Mouse (Mus musculus): ENCODE data around the gene Des. TPM values are rescaled to one million over a fixed set of nuclear protein-coding genes. Genes with fewer than 3 reads are reported as not detected.

Des gene
- polyA plus RNA-seq, 2 experiments = 53.7 to 78.6 TPM

- Histone ChIP-seq H3K4me1 (ENCODE audit: control insufficient read depth, insufficient read depth, low read length) (peaks cover 7% of the 10 kb centered on the region), H3K9me3 (ENCODE audit: control insufficient read depth, low read length) (no peaks in the 10 kb centered on the region), H3K4me2 (replicated peaks; ENCODE audit: low read depth, low read length, severe bottlenecking) (peak within 1 kb of the TSS; percentile 53), H3K9ac (ENCODE audit: low read depth, low read length, severe bottlenecking) (peak within 1 kb of the TSS; percentile 64), H3K27me3 (ENCODE audit: control insufficient read depth, insufficient read depth, low read length) (no peaks in the 10 kb centered on the region), H3K27ac (replicated peaks; ENCODE audit: low read depth, low read length) (peak within 1 kb of the TSS; percentile 86), H3K36me3 (ENCODE audit: control insufficient read depth, insufficient read depth, low read length) (peaks cover 20% of the 10 kb centered on the region), H3K4me3 (replicated peaks; ENCODE audit: low read length) (peak within 1 kb of the TSS; percentile 76)
- DNase-seq (ENCODE audit: low spot score) (peak; percentile 100), ATAC-seq (ENCODE audit: low FRiP score, low read depth) (peak; percentile 96)
- under 1% methylated on average over 86 of the region's 92 CpGs for WGBS
- TF ChIP-seq POLR2A (IDR thresholded peaks at IDR 0.05; ENCODE audit: borderline replicate concordance, extremely low read depth, insufficient read depth, insufficient read length) = 0 out of 2 replicates have a peak, but pooled peaks have one; percentile 51
Observed at GRCm38 (mm10) chr1:75317241-75318201, 42.6 kb upstream of the Des start, which contains the start of gene Dnpep. Dnpep (minus strand) TSS chr1:75317990.

GRCm38 (mm10) chr1:75318301-75318700 lies 41.8 kb upstream of the Des start:
- Histone ChIP-seq H3K27ac (replicated peaks; ENCODE audit: low read depth, low read length) (no peak overlapping the region), H3K4me3 (replicated peaks; ENCODE audit: low read length) (peak overlapping the region; percentile 21), H3K9me3 (ENCODE audit: control insufficient read depth, low read length) (no peaks in the 10 kb centered on the region), H3K9ac (ENCODE audit: low read depth, low read length, severe bottlenecking) (peak overlapping the region; percentile 13; the same call in 1 of the 2 replicates), H3K4me1 (ENCODE audit: control insufficient read depth, insufficient read depth, low read length) (peaks cover 7% of the 10 kb centered on the region), H3K36me3 (ENCODE audit: control insufficient read depth, insufficient read depth, low read length) (peaks cover 12% of the 10 kb centered on the region), H3K4me2 (replicated peaks; ENCODE audit: low read depth, low read length, severe bottlenecking) (peak overlapping the region; percentile 33), H3K27me3 (ENCODE audit: control insufficient read depth, insufficient read depth, low read length) (no peaks in the 10 kb centered on the region)
- DNase-seq (ENCODE audit: low spot score) (no peak), ATAC-seq (ENCODE audit: low FRiP score, low read depth) (no peak)
- 72% methylated on average over 3 of the region's 3 CpGs for WGBS
- no peak for TF ChIP-seq POLR2A (IDR thresholded peaks at IDR 0.05; ENCODE audit: borderline replicate concordance, extremely low read depth, insufficient read depth, insufficient read length)

- H3K4me3 ChIP-seq (replicated peaks; ENCODE audit: low read length) = no peak overlapping the region
- no peak overlapping the region for H3K9ac ChIP-seq (ENCODE audit: low read depth, low read length, severe bottlenecking)
- H3K36me3 ChIP-seq (ENCODE audit: control insufficient read depth, insufficient read depth, low read length) = peaks cover 8% of the 10 kb centered on the region
- no peaks in the 10 kb centered on the region for H3K27me3 ChIP-seq (ENCODE audit: control insufficient read depth, insufficient read depth, low read length)
- ATAC-seq (ENCODE audit: low FRiP score, low read depth) (no peak), DNase-seq (ENCODE audit: low spot score) (no peak)
- H3K27ac ChIP-seq (replicated peaks; ENCODE audit: low read depth, low read length) = no peak overlapping the region
- no peaks in the 10 kb centered on the region for H3K9me3 ChIP-seq (ENCODE audit: control insufficient read depth, low read length)
- H3K4me2 ChIP-seq (replicated peaks; ENCODE audit: low read depth, low read length, severe bottlenecking) = no peak overlapping the region
- peaks cover 7% of the 10 kb centered on the region for H3K4me1 ChIP-seq (ENCODE audit: control insufficient read depth, insufficient read depth, low read length)
- no peak for TF ChIP-seq POLR2A (IDR thresholded peaks at IDR 0.05; ENCODE audit: borderline replicate concordance, extremely low read depth, insufficient read depth, insufficient read length)
- WGBS = 89% methylated on average over 4 of the region's 4 CpGs
Observed at GRCm38 (mm10) chr1:75318736-75319135, 41.4 kb upstream of the Des start.

- no peak for DNase-seq (ENCODE audit: low spot score)
- no peak for TF ChIP-seq POLR2A (IDR thresholded peaks at IDR 0.05; ENCODE audit: borderline replicate concordance, extremely low read depth, insufficient read depth, insufficient read length)
- no peak overlapping the region for H3K4me3 ChIP-seq (replicated peaks; ENCODE audit: low read length)
- no peak overlapping the region for H3K4me2 ChIP-seq (replicated peaks; ENCODE audit: low read depth, low read length, severe bottlenecking)
- H3K9me3 ChIP-seq (ENCODE audit: control insufficient read depth, low read length) = no peaks in the 10 kb centered on the region
- H3K4me1 ChIP-seq (ENCODE audit: control insufficient read depth, insufficient read depth, low read length) = peaks cover 7% of the 10 kb centered on the region
- no peak overlapping the region for H3K9ac ChIP-seq (ENCODE audit: low read depth, low read length, severe bottlenecking)
- WGBS = 88% methylated on average over 10 of the region's 10 CpGs
- H3K27me3 ChIP-seq (ENCODE audit: control insufficient read depth, insufficient read depth, low read length) = no peaks in the 10 kb centered on the region
- peaks cover 4% of the 10 kb centered on the region; the same call in 1 of the 2 replicates for H3K36me3 ChIP-seq (ENCODE audit: control insufficient read depth, insufficient read depth, low read length)
- H3K27ac ChIP-seq (replicated peaks; ENCODE audit: low read depth, low read length) = no peak overlapping the region
- ATAC-seq (ENCODE audit: low FRiP score, low read depth) = no peak
Observed at GRCm38 (mm10) chr1:75319166-75319565, 41.0 kb upstream of the Des start.

DNA sequence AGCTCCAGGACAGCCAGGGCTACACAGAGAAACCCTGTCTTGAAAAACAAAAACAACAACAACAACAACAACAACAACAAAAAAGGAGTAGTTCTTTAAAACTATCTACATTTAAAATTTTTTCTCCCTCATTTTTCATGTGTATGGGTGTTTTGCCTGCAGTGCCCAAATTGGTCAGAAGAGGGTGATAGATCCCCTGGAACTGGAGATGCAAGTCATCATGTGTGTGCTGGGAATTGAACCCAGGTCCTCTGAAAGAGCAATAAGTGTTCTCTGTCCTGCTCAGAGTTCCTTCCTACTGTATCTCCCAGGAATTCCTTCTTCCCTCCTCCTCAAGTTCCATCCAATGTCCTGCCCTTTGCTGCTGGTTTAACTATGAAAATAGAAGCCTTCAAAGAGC lies 32.7 kb upstream of the Des start:
- no peak for ATAC-seq (ENCODE audit: low FRiP score, low read depth)
- no peak for DNase-seq (ENCODE audit: low spot score)
- H3K9ac ChIP-seq (ENCODE audit: low read depth, low read length, severe bottlenecking) = no peak overlapping the region
- H3K27ac ChIP-seq (replicated peaks; ENCODE audit: low read depth, low read length) = no peak overlapping the region
- 0 out of 2 replicates have a peak, but pooled peaks cover 3% of the 10 kb centered on the region for H3K4me1 ChIP-seq (ENCODE audit: control insufficient read depth, insufficient read depth, low read length)
- no peak for TF ChIP-seq POLR2A (IDR thresholded peaks at IDR 0.05; ENCODE audit: borderline replicate concordance, extremely low read depth, insufficient read depth, insufficient read length)
- no peaks in the 10 kb centered on the region for H3K27me3 ChIP-seq (ENCODE audit: control insufficient read depth, insufficient read depth, low read length)
- no peaks in the 10 kb centered on the region for H3K36me3 ChIP-seq (ENCODE audit: control insufficient read depth, insufficient read depth, low read length)
- no peak overlapping the region for H3K4me3 ChIP-seq (replicated peaks; ENCODE audit: low read length)
- no peaks in the 10 kb centered on the region for H3K9me3 ChIP-seq (ENCODE audit: control insufficient read depth, low read length)
- H3K4me2 ChIP-seq (replicated peaks; ENCODE audit: low read depth, low read length, severe bottlenecking) = no peak overlapping the region
